Mouse (Mus musculus) lung, embryonic 15.5 days (tissue): ENCODE results near the gene Cope. TPM values are rescaled to one million over a fixed set of nuclear protein-coding genes. Genes with fewer than 3 reads are reported as not detected.

Source experiments
- ATAC-seq: fragments of 200-750 bp; cut with Nextera tagmentation; 2 replicates; pipeline ENCODE4 v1.8.0; 2017; ENCODE audit warnings: moderate number of reproducible peaks, borderline replicate concordance; ENCODE audit not compliant: low FRiP score, low TSS enrichment; ENCODE audit errors: extremely low read depth
- H3K27ac ChIP-seq: fragments of 300-500 bp; sonication (generic); 2 replicates; pipeline ENCODE4 v1.5.1; 2015; ENCODE audit warnings: moderate library complexity, mild to moderate bottlenecking, inconsistent platforms
- H3K27me3 ChIP-seq: fragments of 300-500 bp; sonication (generic); 2 replicates; pipeline ENCODE4 v1.6.1; 2015; ENCODE audit warnings: inconsistent platforms
- H3K36me3 ChIP-seq: fragments of 300-500 bp; sonication (generic); 2 replicates; pipeline ENCODE4 v1.6.1; 2015; ENCODE audit warnings: inconsistent platforms
- H3K4me1 ChIP-seq: fragments of 300-500 bp; sonication (generic); 2 replicates; pipeline ENCODE4 v1.6.1; 2015; ENCODE audit warnings: inconsistent platforms
- H3K4me2 ChIP-seq: fragments of 300-500 bp; sonication (generic); 2 replicates; pipeline ENCODE4 v1.6.1; 2015; ENCODE audit warnings: inconsistent platforms, mild to moderate bottlenecking, moderate library complexity
- H3K4me3 ChIP-seq: fragments of 300-500 bp; sonication (generic); 2 replicates; pipeline ENCODE4 v1.5.1; 2015; ENCODE audit warnings: mild to moderate bottlenecking, inconsistent platforms
- H3K9ac ChIP-seq: fragments of 300-500 bp; sonication (generic); 2 replicates; pipeline ENCODE4 v1.6.1; 2015; ENCODE audit warnings: inconsistent platforms
- H3K9me3 ChIP-seq: fragments of 300-500 bp; sonication (generic); 2 replicates; pipeline ENCODE4 v1.6.1; 2016; ENCODE audit warnings: inconsistent platforms
- WGBS: fragments of 180-500 bp; shearing (Covaris S2); methylation state at CpG from one replicate; pipeline ENCODE4 v1.1.7; 2015; 5-methylcytosine and 5-hydroxymethylcytosine counted together
- polyA plus RNA-seq: library from polyadenylated mRNA; unstranded; fragments of >200 nt; fragmentation: Nextera tagmentation; extraction: Ambion mirVana; gene quantifications from 2 replicates; pipeline ENCODE4 v1.2.1, GENCODE M21; 2015

The Cope gene
- 332 and 336 TPM in 2 replicates for polyA plus RNA-seq

DNA sequence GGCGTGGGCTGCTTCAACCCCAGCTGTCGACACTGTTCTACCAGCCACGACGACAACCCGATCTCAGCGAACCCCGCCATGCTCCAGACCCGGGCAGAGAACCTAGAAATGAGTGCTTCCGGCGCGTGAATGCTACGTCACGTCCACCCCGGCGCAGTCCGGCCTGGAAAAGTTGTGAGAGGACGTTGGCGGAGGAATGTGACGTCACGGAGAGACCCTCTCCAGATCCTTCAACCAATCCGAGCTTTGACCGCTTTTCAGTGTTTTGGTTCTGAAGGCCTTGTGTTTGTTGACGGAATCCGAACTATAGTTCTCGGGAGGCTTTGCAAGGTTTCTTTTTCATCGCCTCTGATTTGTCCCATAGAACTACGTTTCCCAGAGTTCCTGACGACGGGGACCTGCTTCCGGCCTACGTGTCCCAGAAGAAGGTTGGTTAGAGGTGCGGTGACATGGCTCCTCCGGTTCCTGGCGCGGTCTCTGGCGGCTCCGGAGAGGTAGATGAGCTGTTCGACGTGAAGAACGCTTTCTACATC, at the start of gene Cope, which contains the start of gene Ddx49:
Cope (plus strand) TSS at position 161 of the 533 bp plus-strand sequence.
Ddx49 (minus strand) TSS at position 132 of the 533 bp plus-strand sequence.
- Histone ChIP-seq H3K4me2 (peak within 1 kb of the TSS; percentile 85), H3K9ac (peak within 1 kb of the TSS; percentile 87), H3K27me3 (no peaks in the 10 kb centered on the region), H3K9me3 (no peaks in the 10 kb centered on the region), H3K4me1 (peaks cover 20% of the 10 kb centered on the region), H3K27ac (peak within 1 kb of the TSS; percentile 76), H3K4me3 (peak within 1 kb of the TSS; percentile 98), H3K36me3 (peaks cover 47% of the 10 kb centered on the region)
- under 1% methylated on average over 40 of the region's 40 CpGs for WGBS
- peak; percentile 81 for ATAC-seq

GRCm38 (mm10) chr8:70254628-70255027, 47.7 kb upstream of the Cope start:
- Histone ChIP-seq H3K27ac (no peak overlapping the region), H3K27me3 (no peaks in the 10 kb centered on the region), H3K4me1 (no peaks in the 10 kb centered on the region), H3K9me3 (no peaks in the 10 kb centered on the region), H3K36me3 (peaks cover 94% of the 10 kb centered on the region), H3K9ac (no peak overlapping the region), H3K4me3 (no peak overlapping the region), H3K4me2 (no peak overlapping the region)
- WGBS = 77% methylated on average over 1 of the region's 1 CpGs
- ATAC-seq = no peak

DNA sequence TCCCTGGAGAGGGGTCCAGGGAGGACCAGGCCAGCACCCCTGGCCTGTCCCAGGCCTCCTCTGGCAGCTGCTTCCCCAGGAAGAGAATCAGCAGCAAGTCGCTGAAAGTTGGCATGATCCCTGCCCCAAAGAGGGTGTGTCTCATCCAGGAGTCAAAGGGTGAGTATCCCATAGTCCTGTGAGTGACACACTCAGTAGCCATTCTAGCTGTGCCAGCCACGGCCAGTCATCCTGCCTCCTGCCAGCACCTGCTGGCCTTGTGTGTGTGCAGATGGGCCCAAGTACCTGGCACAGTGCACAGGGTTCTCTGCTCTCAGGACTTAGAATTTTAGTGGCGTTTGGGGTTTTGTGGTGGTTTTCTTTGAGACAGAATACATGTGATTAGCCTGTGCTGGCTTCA, 44.9 kb upstream of the Cope start:
- Histone ChIP-seq H3K9me3 (no peaks in the 10 kb centered on the region), H3K27ac (no peak overlapping the region), H3K4me1 (no peaks in the 10 kb centered on the region), H3K4me3 (no peak overlapping the region), H3K27me3 (no peaks in the 10 kb centered on the region), H3K36me3 (peaks cover 93% of the 10 kb centered on the region), H3K4me2 (no peak overlapping the region), H3K9ac (no peak overlapping the region)
- ATAC-seq = no peak; the same call in 1 of the 2 replicates
- WGBS = 89% methylated on average over 3 of the region's 3 CpGs

DNA sequence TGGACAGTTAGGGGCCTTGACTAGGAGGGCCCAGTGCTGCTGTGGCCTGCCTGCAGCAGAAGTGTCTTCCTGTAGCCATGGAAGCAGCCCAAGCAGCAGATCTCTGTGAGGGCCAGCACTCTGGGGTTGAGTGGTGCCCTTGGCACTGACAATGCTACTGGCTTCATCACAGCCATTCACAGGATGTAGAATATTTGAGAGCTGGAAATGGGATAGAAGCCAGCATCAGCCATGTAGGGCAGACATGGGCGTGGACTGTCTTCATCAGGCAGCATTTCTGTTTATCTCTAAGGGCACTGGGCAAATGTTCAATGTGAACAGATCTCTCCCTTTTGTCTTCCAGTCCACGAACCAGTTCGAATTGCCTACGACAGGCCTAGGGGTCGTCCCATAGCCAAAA, 43.7 kb upstream of the Cope start:
- Histone ChIP-seq H3K4me3 (no peak overlapping the region), H3K4me2 (no peak overlapping the region), H3K27ac (no peak overlapping the region), H3K27me3 (no peaks in the 10 kb centered on the region), H3K36me3 (peaks cover 93% of the 10 kb centered on the region), H3K9ac (no peak overlapping the region), H3K9me3 (no peaks in the 10 kb centered on the region), H3K4me1 (no peaks in the 10 kb centered on the region)
- 65% methylated on average over 5 of the region's 5 CpGs for WGBS
- ATAC-seq = no peak

- Histone ChIP-seq H3K4me3 (no peak overlapping the region), H3K4me2 (no peak overlapping the region), H3K9me3 (no peaks in the 10 kb centered on the region), H3K27me3 (no peaks in the 10 kb centered on the region), H3K4me1 (no peaks in the 10 kb centered on the region), H3K9ac (no peak overlapping the region), H3K36me3 (peaks cover 93% of the 10 kb centered on the region), H3K27ac (no peak overlapping the region)
- peak; percentile 29; the same call in 1 of the 2 replicates for ATAC-seq
- 69% methylated on average over 2 of the region's 2 CpGs for WGBS
These were observed 43.3 kb upstream of the Cope start for GRCm38 (mm10) chr8:70259043-70259442.

DNA sequence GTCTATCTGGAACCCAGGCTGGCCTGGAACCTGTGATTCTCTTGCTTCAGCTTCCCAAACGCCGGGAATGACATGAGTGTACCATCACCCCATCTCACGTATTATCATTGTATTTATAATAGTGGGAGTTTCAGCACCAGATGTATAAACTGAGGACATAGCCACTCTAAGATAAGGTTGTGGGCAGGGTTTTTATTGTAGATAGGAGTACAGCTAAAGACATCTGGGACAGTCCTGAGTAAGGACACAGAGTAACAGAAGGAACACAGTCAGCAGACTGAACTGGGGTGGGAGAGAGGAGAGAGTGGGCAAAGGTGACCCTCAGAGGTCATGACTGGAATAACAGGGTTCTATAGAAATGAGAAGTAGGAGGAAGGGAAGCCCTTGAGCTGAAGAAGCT, 34.6 kb upstream of the Cope start:
- 70% methylated on average over 3 of the region's 3 CpGs for WGBS
- ATAC-seq = no peak

DNA sequence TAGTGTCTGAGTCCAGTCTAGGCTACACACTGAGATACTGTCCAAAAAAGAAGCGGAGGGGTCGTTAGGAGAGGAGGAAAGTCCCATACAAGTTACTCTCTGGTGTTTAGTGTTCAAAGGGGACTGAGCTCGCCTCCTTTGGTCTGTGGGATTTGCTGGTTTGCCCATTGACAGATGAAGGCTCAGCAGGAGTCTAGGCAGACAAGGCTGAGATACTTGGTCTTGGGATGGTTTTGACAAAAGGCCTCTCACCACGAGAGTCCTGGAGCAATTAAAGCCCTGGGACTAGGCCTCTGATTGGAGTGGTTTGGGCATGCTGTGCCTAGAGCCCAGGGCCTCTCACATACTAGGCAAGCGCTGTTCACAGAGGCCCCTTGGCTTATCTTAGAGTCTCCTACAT, 34.0 kb upstream of the Cope start:
- H3K36me3 ChIP-seq = peaks cover 13% of the 10 kb centered on the region
- 0 out of 2 replicates have a peak, but pooled peaks cover 7% of the 10 kb centered on the region for H3K4me1 ChIP-seq
- H3K27me3 ChIP-seq = no peaks in the 10 kb centered on the region
- H3K27ac ChIP-seq = 0 out of 2 replicates have a peak overlapping the region, but pooled peaks have one; percentile 21
- 65% methylated on average over 5 of the region's 5 CpGs for WGBS
- no peak overlapping the region for H3K9ac ChIP-seq
- no peak for ATAC-seq
- H3K4me3 ChIP-seq = no peak overlapping the region
- H3K9me3 ChIP-seq = no peaks in the 10 kb centered on the region
- no peak overlapping the region for H3K4me2 ChIP-seq

More for the DNA sequence above, 34.6 kb upstream of the Cope start:
- H3K4me2 ChIP-seq = no peak overlapping the region
- no peak overlapping the region for H3K9ac ChIP-seq
- H3K27me3 ChIP-seq = no peaks in the 10 kb centered on the region
- no peak overlapping the region for H3K4me3 ChIP-seq
- no peak overlapping the region for H3K27ac ChIP-seq
- no peaks in the 10 kb centered on the region for H3K9me3 ChIP-seq
- peaks cover 20% of the 10 kb centered on the region for H3K36me3 ChIP-seq
- 0 out of 2 replicates have a peak, but pooled peaks cover under 1% of the 10 kb centered on the region for H3K4me1 ChIP-seq

DNA sequence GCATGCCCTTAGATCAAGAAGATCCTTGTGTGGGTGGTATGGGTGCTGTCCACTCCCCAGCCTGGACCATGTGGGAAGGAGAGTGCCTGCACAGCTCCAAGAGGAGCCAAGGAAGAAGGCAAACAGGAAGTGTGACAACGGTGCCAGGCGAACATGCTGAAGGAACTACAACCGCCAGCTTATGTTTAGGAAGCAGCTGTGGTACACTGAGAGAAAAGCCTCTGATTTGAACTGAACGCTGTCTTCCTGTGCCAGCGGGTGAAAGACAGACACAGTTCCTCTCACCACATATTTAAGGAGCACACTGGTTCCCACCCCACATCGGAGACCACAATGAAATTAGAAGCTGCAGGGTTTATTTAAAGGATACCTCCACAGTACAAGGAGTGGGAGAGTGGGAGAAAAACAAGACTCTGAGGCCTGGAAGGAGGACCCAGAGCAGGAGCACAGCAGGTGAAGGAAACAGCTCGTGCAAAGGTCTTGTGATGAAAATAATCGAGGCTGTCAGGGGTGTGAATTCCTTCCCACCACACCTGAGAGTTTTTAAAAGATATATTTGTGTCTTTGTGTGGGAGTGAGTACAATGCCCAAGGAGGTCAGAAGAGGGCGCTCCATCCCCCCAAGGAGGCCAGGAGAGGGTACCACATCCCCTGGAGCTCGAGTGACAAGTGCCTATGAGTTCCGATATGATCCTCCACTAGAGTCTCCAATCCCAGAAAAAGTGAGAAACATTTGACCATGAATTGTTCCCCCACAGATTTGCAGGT, 33.3 kb upstream of the Cope start:
- H3K27ac ChIP-seq = peak overlapping the region; percentile 21; the same call in 1 of the 2 replicates

GRCm38 (mm10) chr8:70272949-70273348, 29.4 kb upstream of the Cope start:
- H3K27ac ChIP-seq = no peak overlapping the region
- H3K36me3 ChIP-seq = no peaks in the 10 kb centered on the region
- no peak overlapping the region for H3K4me3 ChIP-seq
- 0 out of 2 replicates have a peak, but pooled peaks cover 8% of the 10 kb centered on the region for H3K4me1 ChIP-seq
- H3K9me3 ChIP-seq = no peaks in the 10 kb centered on the region
- H3K27me3 ChIP-seq = no peaks in the 10 kb centered on the region
- peak; percentile 47; the same call in 1 of the 2 replicates for ATAC-seq
- WGBS = 34% methylated on average over 3 of the region's 3 CpGs
- no peak overlapping the region for H3K9ac ChIP-seq
- no peak overlapping the region for H3K4me2 ChIP-seq

More for the DNA sequence above, 33.3 kb upstream of the Cope start:
- peaks cover 7% of the 10 kb centered on the region for H3K36me3 ChIP-seq
- H3K9ac ChIP-seq = no peak overlapping the region
- no peaks in the 10 kb centered on the region for H3K27me3 ChIP-seq
- no peak for ATAC-seq
- 41% methylated on average over 11 of the region's 11 CpGs for WGBS
- no peak overlapping the region for H3K4me2 ChIP-seq
- no peak overlapping the region for H3K4me3 ChIP-seq
- no peaks in the 10 kb centered on the region for H3K9me3 ChIP-seq
- H3K4me1 ChIP-seq = 0 out of 2 replicates have a peak, but pooled peaks cover 7% of the 10 kb centered on the region

DNA sequence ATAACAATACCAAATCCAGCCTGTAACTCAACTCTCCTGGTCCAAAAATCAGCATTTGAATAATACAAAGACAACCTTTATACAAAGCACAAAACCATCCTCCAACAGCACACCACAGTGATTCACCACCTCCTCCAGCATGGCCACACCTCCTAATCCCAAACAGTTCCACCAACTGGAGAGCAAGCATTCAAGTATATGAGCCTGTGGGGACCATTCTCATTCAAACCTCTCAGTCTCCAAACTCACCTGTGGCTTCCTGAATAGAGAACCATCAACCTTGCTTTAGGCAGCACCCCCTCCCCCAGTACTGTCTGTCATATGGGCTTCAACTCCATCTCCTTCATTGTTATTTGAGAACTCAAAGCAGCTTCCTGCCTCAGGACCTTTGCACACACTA, 28.0 kb upstream of the Cope start:
- Histone ChIP-seq H3K4me1 (peaks cover 13% of the 10 kb centered on the region; the same call in 1 of the 2 replicates), H3K4me2 (no peak overlapping the region), H3K4me3 (no peak overlapping the region), H3K9me3 (no peaks in the 10 kb centered on the region), H3K27ac (no peak overlapping the region), H3K27me3 (no peaks in the 10 kb centered on the region), H3K9ac (no peak overlapping the region), H3K36me3 (no peaks in the 10 kb centered on the region)
- ATAC-seq = no peak

DNA sequence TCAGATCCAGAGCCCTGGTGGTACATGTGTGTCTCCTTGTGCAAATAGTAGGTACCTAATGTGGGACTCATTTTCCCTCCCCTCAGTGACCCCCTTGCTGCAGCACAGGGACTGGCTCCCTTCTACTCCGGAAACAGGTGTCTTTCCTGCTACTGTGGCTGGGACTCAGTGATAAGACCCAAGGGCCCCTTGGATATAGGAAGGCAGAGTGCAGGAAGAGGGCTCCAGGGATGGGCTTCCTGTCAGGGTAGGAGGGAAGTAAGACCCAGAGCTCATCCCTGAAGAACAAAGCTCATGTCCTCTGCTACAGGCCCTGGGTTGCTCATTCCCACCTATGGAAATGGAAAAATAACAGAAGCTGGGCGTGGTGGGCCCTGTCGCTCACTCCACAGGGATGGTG, 25.8 kb upstream of the Cope start:
- Histone ChIP-seq H3K4me3 (no peak overlapping the region), H3K27me3 (no peaks in the 10 kb centered on the region), H3K36me3 (no peaks in the 10 kb centered on the region), H3K27ac (peak overlapping the region; percentile 79), H3K4me2 (no peak overlapping the region), H3K9me3 (no peaks in the 10 kb centered on the region), H3K4me1 (peaks cover 24% of the 10 kb centered on the region), H3K9ac (no peak overlapping the region)
- WGBS = 57% methylated on average over 3 of the region's 3 CpGs
- peak; percentile 50; the same call in 1 of the 2 replicates for ATAC-seq

- H3K27me3 ChIP-seq = no peaks in the 10 kb centered on the region
- no peak overlapping the region for H3K4me2 ChIP-seq
- no peaks in the 10 kb centered on the region for H3K36me3 ChIP-seq
- no peak overlapping the region for H3K4me3 ChIP-seq
- no peak overlapping the region for H3K27ac ChIP-seq
- no peak for ATAC-seq
- H3K4me1 ChIP-seq = peaks cover 31% of the 10 kb centered on the region
- WGBS = 43% methylated on average over 15 of the region's 15 CpGs
- H3K9ac ChIP-seq = no peak overlapping the region
- H3K9me3 ChIP-seq = no peaks in the 10 kb centered on the region
These were observed 24.1 kb upstream of the Cope start for GRCm38 (mm10) chr8:70278175-70278574.
